In the genomic region with DNA sequence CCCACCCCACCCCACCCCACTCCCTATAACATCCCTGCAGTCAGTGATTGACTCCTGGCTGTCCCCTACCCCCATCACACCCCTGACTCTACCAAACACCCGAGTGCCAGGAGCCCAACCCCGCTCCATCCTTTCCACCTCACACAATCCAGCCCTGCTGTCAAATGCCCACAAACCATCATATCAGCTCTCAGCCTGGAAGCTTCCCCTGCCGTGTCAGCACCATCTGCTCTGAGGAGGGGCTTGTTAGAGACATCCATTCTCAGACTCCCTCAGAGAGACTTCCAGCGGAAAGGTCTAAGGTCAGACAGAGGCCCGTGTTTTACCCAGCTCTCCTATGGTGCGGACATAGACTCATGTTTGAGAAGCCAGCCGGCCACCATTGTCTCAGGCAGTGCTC, we compare ENCODE assay signal across 11 mouse cellular contexts. TPM values are rescaled to one million over a fixed set of nuclear protein-coding genes. Genes with fewer than 3 reads are reported as not detected.
DNase-seq lines count a peak whose midpoint lies in the region; ATAC-seq and TF ChIP-seq lines count a peak whose summit lies in the region.
"Had no signal": no experiment of that assay in that cellular context is flagged by ENCODE, and none has a peak within 500 bp of the region (broad histone marks: within the 10 kb centered on the region; RNA-seq: fewer than 3 reads in every experiment).

No protein-coding gene starts in this region.

- H3K4me1 ChIP-seq in forebrain, embryonic 10.5 days, result peaks cover 29% of the 10 kb centered on the region
- no peaks in the 10 kb centered on the region for H3K4me1 ChIP-seq in forebrain, embryonic 11.5 days (replicated peaks; ENCODE audit: control insufficient read depth, insufficient read depth, low read length)
- H3K4me1 ChIP-seq in kidney, embryonic 15.5 days, result peaks cover 25% of the 10 kb centered on the region
- H3K4me1 ChIP-seq in E14TG2a.4 (replicated peaks; ENCODE audit: low read depth, low read length), result peaks cover 97% of the 10 kb centered on the region
- H3K4me1 ChIP-seq in hindbrain, embryonic 12.5 days, result 0 out of 2 replicates have a peak, but pooled peaks cover 5% of the 10 kb centered on the region

- H3K9ac ChIP-seq in forebrain, embryonic 11.5 days (ENCODE audit: low read length), result no peak overlapping the region
- H3K9ac ChIP-seq in kidney, embryonic 15.5 days, result no peak overlapping the region
- H3K9ac ChIP-seq in hindbrain, embryonic 12.5 days, result no peak overlapping the region

- ATAC-seq in forebrain, embryonic 11.5 days (replicated peaks; ENCODE audit: low FRiP score), result no peak
- no peak; the same call in 1 of the 2 replicates for ATAC-seq in kidney, embryonic 15.5 days (replicated peaks; ENCODE audit: low FRiP score)
- ATAC-seq in hindbrain, embryonic 12.5 days (ENCODE audit: low FRiP score), result 0 out of 2 replicates have a peak, but pooled peaks have one; percentile 11
- ATAC-seq in erythroid progenitor cell, adult 5-6 weeks (replicated peaks; ENCODE audit: low FRiP score, poor library complexity, severe bottlenecking), result no peak

- WGBS in forebrain, embryonic 10.5 days, result 59% methylated on average over 7 of the region's 7 CpGs
- WGBS in forebrain, embryonic 11.5 days, result 57% methylated on average over 7 of the region's 7 CpGs
- 29% methylated on average over 7 of the region's 7 CpGs for WGBS in kidney, embryonic 15.5 days
- 34% methylated on average over 7 of the region's 7 CpGs for WGBS in hindbrain, embryonic 12.5 days

- no peak overlapping the region for H3K4me2 ChIP-seq in forebrain, embryonic 11.5 days (ENCODE audit: low read depth, low read length, severe bottlenecking)
- H3K4me2 ChIP-seq in kidney, embryonic 15.5 days, result no peak overlapping the region
- no peak overlapping the region for H3K4me2 ChIP-seq in hindbrain, embryonic 12.5 days (replicated peaks)

- no peaks in the 10 kb centered on the region for H3K36me3 ChIP-seq in forebrain, embryonic 10.5 days (replicated peaks)
- no peaks in the 10 kb centered on the region for H3K36me3 ChIP-seq in forebrain, embryonic 11.5 days (ENCODE audit: control insufficient read depth, insufficient read depth, low read length)
- no peaks in the 10 kb centered on the region for H3K36me3 ChIP-seq in kidney, embryonic 15.5 days
- H3K36me3 ChIP-seq in E14TG2a.4 (ENCODE audit: insufficient read depth, low read length), result peaks cover 59% of the 10 kb centered on the region
- H3K36me3 ChIP-seq in hindbrain, embryonic 12.5 days, result no peaks in the 10 kb centered on the region

- no peaks in the 10 kb centered on the region for H3K9me3 ChIP-seq in forebrain, embryonic 10.5 days
- no peaks in the 10 kb centered on the region for H3K9me3 ChIP-seq in forebrain, embryonic 11.5 days (ENCODE audit: control insufficient read depth, low read length)
- no peaks in the 10 kb centered on the region for H3K9me3 ChIP-seq in kidney, embryonic 15.5 days (replicated peaks)
- peaks cover under 1% of the 10 kb centered on the region for H3K9me3 ChIP-seq in E14TG2a.4 (ENCODE audit: low read length)
- no peaks in the 10 kb centered on the region for H3K9me3 ChIP-seq in hindbrain, embryonic 12.5 days (replicated peaks)

- H3K27me3 ChIP-seq in forebrain, embryonic 10.5 days (ENCODE audit: poor library complexity, severe bottlenecking), result no peaks in the 10 kb centered on the region
- H3K27me3 ChIP-seq in forebrain, embryonic 11.5 days (ENCODE audit: control insufficient read depth, insufficient read depth, low read length), result no peaks in the 10 kb centered on the region
- H3K27me3 ChIP-seq in kidney, embryonic 15.5 days, result no peaks in the 10 kb centered on the region
- H3K27me3 ChIP-seq in E14TG2a.4 (ENCODE audit: insufficient read depth, low read length), result no peaks in the 10 kb centered on the region
- H3K27me3 ChIP-seq in hindbrain, embryonic 12.5 days, result no peaks in the 10 kb centered on the region

- TF ChIP-seq CTCF in E14TG2a.4 (conservative IDR thresholded peaks at IDR 0.05; ENCODE audit: low read length), result no peak

- DNase-seq in forebrain, embryonic 10.5 days (ENCODE audit: extremely low spot score, low spot score), result no peak
- no peak for DNase-seq in forebrain, embryonic 11.5 days (ENCODE audit: low spot score)
- no peak for DNase-seq in kidney, adult 8-10 months
- no peak for DNase-seq in ovary, adult 18-20 months (ENCODE audit: low spot score)
- DNase-seq: liver; midbrain, embryonic 14.5 days; thymus, postnatal 4 days had no signal

- H3K27ac ChIP-seq in forebrain, embryonic 10.5 days, result peak overlapping the region; percentile 61; the same call in 1 of the 2 replicates
- H3K27ac ChIP-seq in forebrain, embryonic 11.5 days (ENCODE audit: low read depth, low read length), result no peak overlapping the region
- H3K27ac ChIP-seq in kidney, embryonic 15.5 days, result 0 out of 2 replicates have a peak overlapping the region, but pooled peaks have one; percentile 41
- H3K27ac ChIP-seq in hindbrain, embryonic 12.5 days, result no peak overlapping the region

- H3K4me3 ChIP-seq in forebrain, embryonic 10.5 days, result no peak overlapping the region
- H3K4me3 ChIP-seq in forebrain, embryonic 11.5 days (ENCODE audit: low read depth, low read length), result no peak overlapping the region
- H3K4me3 ChIP-seq in kidney, embryonic 15.5 days (replicated peaks), result no peak overlapping the region
- peak overlapping the region; percentile 27; the same call in 1 of the 2 replicates for H3K4me3 ChIP-seq in E14TG2a.4 (replicated peaks; ENCODE audit: low read length)
- no peak overlapping the region for H3K4me3 ChIP-seq in hindbrain, embryonic 12.5 days

RNA-seq across cellular contexts. Expression of a gene that starts 11.5 kb away (rescaled TPM):
- polyA plus RNA-seq in forebrain, embryonic 10.5 days (2016; fragmentation: Nextera tagmentation; extraction: Ambion mirVana), result 36.9 and 37.6 TPM in 2 replicates
- polyA plus RNA-seq in forebrain, embryonic 11.5 days (2014; fragmentation: Nextera tagmentation; extraction: Ambion mirVana), result 32.1 and 36.9 TPM in 2 replicates
- 31.3 and 31.4 TPM in 2 replicates for polyA plus RNA-seq in kidney, embryonic 15.5 days (2015; fragmentation: Nextera tagmentation; extraction: Ambion mirVana)
- 26.7 and 28.7 TPM in 2 replicates for polyA plus RNA-seq in hindbrain, embryonic 12.5 days (2016; fragmentation: Nextera tagmentation; extraction: Ambion mirVana)
- not detected in 2 replicates for total RNA-seq in erythroid progenitor cell, adult 5-6 weeks (2015; ENCODE audit: low replicate concordance)
- total RNA-seq in erythroid progenitor cell, adult 5-6 weeks (2017; ENCODE audit: low replicate concordance), result 1.3 and 3.7 TPM in 2 replicates

Comparison
In these comparisons a context has a peak if more than half of its experiments do, and no peak if none do; other contexts are left out.
1. H3K27ac ChIP-seq: peak in forebrain, embryonic 10.5 days (single experiment) and kidney, embryonic 15.5 days (single experiment); none in forebrain, embryonic 11.5 days (single experiment) and hindbrain, embryonic 12.5 days (single experiment).